Mouse (Mus musculus): ENCODE measurements around the gene Ciita. TPM values are rescaled to one million over a fixed set of nuclear protein-coding genes. Genes with fewer than 3 reads are reported as not detected.

Ciita gene
- total RNA-seq, 2 experiments from 2014 or later = 0.11 to 0.15 TPM

GRCm38 (mm10) chr16:10549600-10549999, 69.7 kb downstream of the Ciita start:
- Histone ChIP-seq H3K27ac (peak overlapping the region; percentile 59), H3K4me3 (no peak overlapping the region)
- intact Hi-C loops (cut with DNase I) = loop anchor here (10.0 kb wide), 1 partner anchor 705 kb away; the partner anchor contains the start of gene Gspt1
- no peak for TF ChIP-seq CTCF (IDR thresholded peaks at IDR 0.05)
- no peak for DNase-seq

GRCm38 (mm10) chr16:10551592-10551991, 71.7 kb downstream of the Ciita start:
- intact Hi-C loops (cut with DNase I) = no loop called here
- TF ChIP-seq CTCF (IDR thresholded peaks at IDR 0.05) = no peak
- Histone ChIP-seq H3K4me3 (no peak overlapping the region), H3K27ac (no peak overlapping the region)
- DNase-seq = no peak

- no peak overlapping the region for H3K27ac ChIP-seq
- DNase-seq = no peak
- no peak overlapping the region for H3K4me3 ChIP-seq
- intact Hi-C loops (cut with DNase I) = no loop called here
- TF ChIP-seq CTCF (IDR thresholded peaks at IDR 0.05) = no peak
Measured at GRCm38 (mm10) chr16:10553858-10554257, 74.0 kb downstream of the Ciita start.

GRCm38 (mm10) chr16:10559991-10560390, 80.1 kb downstream of the Ciita start:
- intact Hi-C loops (cut with DNase I) = no loop called here
- Histone ChIP-seq H3K4me3 (no peak overlapping the region), H3K27ac (peak overlapping the region; percentile 76)
- DNase-seq = no peak
- no peak for TF ChIP-seq CTCF (IDR thresholded peaks at IDR 0.05)

- H3K27ac ChIP-seq = no peak overlapping the region; the same call in 1 of the 2 replicates
- TF ChIP-seq CTCF (IDR thresholded peaks at IDR 0.05) = peak; percentile 92
- H3K4me3 ChIP-seq = no peak overlapping the region
- peak; percentile 77 for DNase-seq
- intact Hi-C loops (cut with DNase I) = loop anchor here (5.0 kb wide), 2 partner anchors 202 to 302 kb away; no protein-coding TSS in a partner anchor
Measured at GRCm38 (mm10) chr16:10565278-10565885, 85.5 kb downstream of the Ciita start.

- Histone ChIP-seq H3K4me3 (no peak overlapping the region), H3K27ac (no peak overlapping the region; the same call in 1 of the 2 replicates)
- TF ChIP-seq CTCF (IDR thresholded peaks at IDR 0.05) = no peak
- intact Hi-C loops (cut with DNase I) = loop anchor here (5.0 kb wide), 2 partner anchors 200 to 300 kb away; no protein-coding TSS in a partner anchor
- DNase-seq = no peak
Measured at GRCm38 (mm10) chr16:10567153-10567552, 87.3 kb downstream of the Ciita start.

- peak overlapping the region; percentile 4; the same call in 1 of the 2 replicates for H3K27ac ChIP-seq
- intact Hi-C loops (cut with DNase I) = loop anchor here (1.0 to 5.0 kb wide), 4 partner anchors 197 to 297 kb away; partner anchors contain the start of gene Socs1
- no peak overlapping the region for H3K4me3 ChIP-seq
- no peak for DNase-seq
- no peak for TF ChIP-seq CTCF (IDR thresholded peaks at IDR 0.05)
Measured at GRCm38 (mm10) chr16:10569809-10570395, 90.0 kb downstream of the Ciita start.

- H3K27ac ChIP-seq = no peak overlapping the region
- intact Hi-C loops (cut with DNase I) = loop anchor here (1.0 to 2.0 kb wide), 2 partner anchors 215 to 274 kb away; partner anchors contain the start of gene Socs1
Measured at GRCm38 (mm10) chr16:10570708-10571107, 90.8 kb downstream of the Ciita start.

GRCm38 (mm10) chr16:10571820-10572219, 92.0 kb downstream of the Ciita start:
- TF ChIP-seq CTCF (IDR thresholded peaks at IDR 0.05) = peak; percentile 67
- Histone ChIP-seq H3K4me3 (no peak overlapping the region), H3K27ac (no peak overlapping the region)
- no peak for DNase-seq
- intact Hi-C loops (cut with DNase I) = loop anchor here (2.0 kb wide), 1 partner anchor 273 kb away; no protein-coding TSS in a partner anchor

More at GRCm38 (mm10) chr16:10570708-10571107, 90.8 kb downstream of the Ciita start:
- DNase-seq = peak; percentile 69
- TF ChIP-seq CTCF (IDR thresholded peaks at IDR 0.05) = peak; percentile 71
- H3K4me3 ChIP-seq = no peak overlapping the region

GRCm38 (mm10) chr16:10574936-10575335, 95.1 kb downstream of the Ciita start:
- intact Hi-C loops (cut with DNase I) = no loop called here
- no peak overlapping the region for H3K4me3 ChIP-seq
- no peak for TF ChIP-seq CTCF (IDR thresholded peaks at IDR 0.05)
- peak; percentile 71 for DNase-seq
- H3K27ac ChIP-seq = peak overlapping the region; percentile 88

- no peak overlapping the region for H3K4me3 ChIP-seq
- H3K27ac ChIP-seq = peak overlapping the region; percentile 88; the same call in 1 of the 2 replicates
- TF ChIP-seq CTCF (IDR thresholded peaks at IDR 0.05) = no peak
- intact Hi-C loops (cut with DNase I) = no loop called here
- no peak for DNase-seq
Measured at GRCm38 (mm10) chr16:10575915-10576314, 96.1 kb downstream of the Ciita start.

GRCm38 (mm10) chr16:10577548-10577947, 97.7 kb downstream of the Ciita start:
- intact Hi-C loops (cut with DNase I) = no loop called here
- H3K4me3 ChIP-seq = no peak overlapping the region
- H3K27ac ChIP-seq = peak overlapping the region; percentile 17; the same call in 1 of the 2 replicates
- no peak for TF ChIP-seq CTCF (IDR thresholded peaks at IDR 0.05)
- no peak for DNase-seq

Other genes starting within 250 kb of the Ciita start
- 1 to 10 TPM; 4.2 to 6.7 TPM for gene Emp2, start 166.1 kb upstream of the Ciita start, total RNA-seq (2021)
- gene Tekt5, start 84.6 kb upstream of the Ciita start, total RNA-seq (2021) = not detected
- gene Nubp1, start 68.1 kb upstream of the Ciita start, total RNA-seq (2021) = 1 to 10 TPM; 6.2 to 6.3 TPM
- under 1 TPM in 1 of 2 experiments, not detected in 1; 0.11 TPM for gene Tvp23a, start 32.7 kb upstream of the Ciita start, total RNA-seq (2021)
- 10 to 100 TPM; 43.7 to 43.9 TPM for gene Dexi, start 63.0 kb downstream of the Ciita start, total RNA-seq (2021)
- gene Clec16a, start 65.3 kb downstream of the Ciita start, total RNA-seq (2021) = 10 to 100 TPM; 60.6 to 72.7 TPM